Mouse (Mus musculus) forebrain, embryonic 10.5 days (tissue): ENCODE results near the gene Car15. TPM values are rescaled to one million over a fixed set of nuclear protein-coding genes. Genes with fewer than 3 reads are reported as not detected.

Experiments
- DNase-seq: peaks from one replicate; pipeline ENCODE4 v3.0.0-alpha.2; 2017; ENCODE audit warnings: low spot score; ENCODE audit errors: extremely low spot score
- H3K27ac ChIP-seq: fragments of 300-500 bp; sonication (generic); 2 replicates; pipeline ENCODE4 v1.5.1; 2016; ENCODE audit warnings: mild to moderate bottlenecking
- H3K27me3 ChIP-seq: fragments of 300-500 bp; sonication (generic); 2 replicates; pipeline ENCODE4 v1.6.1; 2016; ENCODE audit warnings: mild to moderate bottlenecking; ENCODE audit not compliant: poor library complexity, severe bottlenecking
- H3K36me3 ChIP-seq: fragments of 300-500 bp; sonication (generic); replicated peaks from 2 replicates; pipeline ENCODE4 v1.6.1; 2016; ENCODE audit warnings: mild to moderate bottlenecking, moderate library complexity
- H3K4me1 ChIP-seq: fragments of 300-500 bp; sonication (generic); 2 replicates; pipeline ENCODE4 v1.6.1; 2016
- H3K4me3 ChIP-seq: fragments of 300-500 bp; sonication (generic); 2 replicates; pipeline ENCODE4 v1.5.1; 2016; ENCODE audit warnings: mild to moderate bottlenecking, moderate library complexity
- H3K9me3 ChIP-seq: fragments of 300-500 bp; sonication (generic); 2 replicates; pipeline ENCODE4 v1.6.1; 2016; ENCODE audit warnings: mild to moderate bottlenecking, moderate library complexity
- WGBS: fragments of 180-500 bp; shearing (Covaris S2); methylation state at CpG from one replicate; pipeline ENCODE4 v1.1.7; 2016; 5-methylcytosine and 5-hydroxymethylcytosine counted together
- polyA plus RNA-seq: library from polyadenylated mRNA; unstranded; fragments of >200 nt; fragmentation: Nextera tagmentation; extraction: Ambion mirVana; gene quantifications from 2 replicates; pipeline ENCODE4 v1.2.1, GENCODE M21; 2016

Car15 gene
- polyA plus RNA-seq, 1 experiment from 2014 or later: 2.7 TPM

DNA sequence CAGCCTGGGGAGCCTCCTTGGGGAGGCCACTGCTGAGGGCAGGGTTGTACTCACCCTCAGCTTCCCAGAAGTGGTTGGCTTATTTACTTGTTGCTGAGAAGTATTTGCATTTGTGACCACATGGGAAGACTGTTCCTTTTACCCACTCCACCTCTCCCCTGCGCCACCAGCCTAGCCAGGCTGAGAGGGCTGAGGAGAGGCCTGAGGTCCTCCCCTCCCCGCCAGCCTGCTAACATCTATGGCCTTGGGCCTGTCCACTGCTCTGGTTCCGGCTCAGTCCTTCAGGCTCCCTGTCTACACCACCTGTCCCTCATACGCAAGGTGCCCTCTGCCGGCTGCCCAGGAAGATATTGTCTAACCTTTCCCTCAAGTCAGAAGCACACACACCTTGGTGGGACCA lies 42.5 kb downstream of the Car15 start:
- Histone ChIP-seq H3K27ac (no peak overlapping the region), H3K27me3 (peaks cover 68% of the 10 kb centered on the region), H3K4me3 (no peak overlapping the region), H3K36me3 (peaks cover 35% of the 10 kb centered on the region), H3K9me3 (no peaks in the 10 kb centered on the region), H3K4me1 (peaks cover 39% of the 10 kb centered on the region)
- 50% methylated on average over 5 of the region's 5 CpGs for WGBS
- DNase-seq: no peak

GRCm38 (mm10) chr16:17794047-17794446 lies 44.1 kb downstream of the Car15 start:
- Histone ChIP-seq H3K36me3 (peaks cover 51% of the 10 kb centered on the region), H3K27ac (no peak overlapping the region), H3K4me3 (no peak overlapping the region), H3K9me3 (no peaks in the 10 kb centered on the region), H3K27me3 (peaks cover 52% of the 10 kb centered on the region), H3K4me1 (peaks cover 32% of the 10 kb centered on the region)
- DNase-seq: no peak
- 87% methylated on average over 4 of the region's 4 CpGs for WGBS

DNA sequence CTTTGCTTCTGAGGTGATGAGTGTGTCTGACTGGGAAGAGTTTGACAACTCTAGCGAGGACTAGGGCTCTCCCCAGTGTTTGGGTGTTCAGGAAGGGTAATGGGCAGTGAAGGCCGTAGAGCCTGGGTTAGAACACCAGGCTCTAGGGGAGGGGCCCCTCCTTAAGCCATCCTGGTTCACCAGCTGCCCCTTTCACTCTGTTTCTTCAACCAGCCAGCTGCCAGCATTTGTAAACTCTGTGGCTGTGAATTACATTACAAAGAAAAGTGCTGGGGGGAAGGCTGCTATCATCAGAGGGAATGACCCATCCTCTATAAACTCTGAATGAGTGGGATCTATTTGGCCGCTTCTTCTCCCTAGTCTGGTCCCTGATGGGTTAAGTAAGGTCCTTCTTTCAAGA lies 45.4 kb downstream of the Car15 start:
- 77% methylated on average over 3 of the region's 3 CpGs for WGBS

DNA sequence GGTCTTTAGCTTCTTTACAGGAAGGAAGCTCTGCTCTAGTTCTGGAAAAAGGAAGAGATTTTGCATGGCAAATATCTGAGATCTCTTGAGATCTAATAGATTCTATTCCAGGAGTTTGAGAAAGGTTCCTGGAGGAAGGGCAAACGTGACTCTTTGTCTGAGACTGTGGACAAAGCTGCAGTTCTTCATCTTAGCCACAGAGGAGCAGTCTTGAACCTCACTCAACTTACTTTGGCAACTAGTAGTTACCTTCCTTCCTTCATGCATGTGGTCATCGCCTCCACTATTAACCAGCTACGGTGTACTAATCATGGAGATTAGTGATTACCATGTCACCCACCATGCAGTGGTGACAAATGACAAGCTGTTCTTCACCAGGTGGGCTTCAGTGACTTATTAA lies 52.8 kb downstream of the Car15 start:
- Histone ChIP-seq H3K27me3 (no peaks in the 10 kb centered on the region), H3K27ac (no peak overlapping the region), H3K4me3 (no peak overlapping the region), H3K36me3 (peaks cover 91% of the 10 kb centered on the region), H3K9me3 (no peaks in the 10 kb centered on the region), H3K4me1 (no peaks in the 10 kb centered on the region)
- WGBS: 62% methylated on average over 3 of the region's 3 CpGs
- DNase-seq: no peak

More for the DNA sequence above, 45.4 kb downstream of the Car15 start:
- H3K4me3 ChIP-seq: no peak overlapping the region
- DNase-seq: no peak
- peaks cover 64% of the 10 kb centered on the region for H3K36me3 ChIP-seq
- no peak overlapping the region for H3K27ac ChIP-seq
- no peaks in the 10 kb centered on the region for H3K9me3 ChIP-seq
- H3K4me1 ChIP-seq: peaks cover 20% of the 10 kb centered on the region
- H3K27me3 ChIP-seq: peaks cover 39% of the 10 kb centered on the region

Other genes with a start within 250 kb of the Car15 start
- gene Smpd4, start 219.0 kb downstream of the Car15 start, polyA plus RNA-seq: 65.6 and 66.6 TPM in 2 replicates
- 7.0 and 7.1 TPM in 2 replicates for gene Ccdc74a, start 191.9 kb downstream of the Car15 start, polyA plus RNA-seq
- gene Med15, start 105.5 kb downstream of the Car15 start, polyA plus RNA-seq: 47.4 and 47.5 TPM in 2 replicates
- gene Klhl22, start 78.7 kb downstream of the Car15 start, polyA plus RNA-seq: 55.4 and 59.1 TPM in 2 replicates
- 4.0 and 4.1 TPM in 2 replicates for gene Scarf2, start 41.1 kb downstream of the Car15 start, polyA plus RNA-seq
- gene B830017H08Rik, start 5.2 kb downstream of the Car15 start, polyA plus RNA-seq: not detected in 2 replicates
- gene Gm20518, start 53.3 kb upstream of the Car15 start, polyA plus RNA-seq: 0.23 and 0.29 TPM in 2 replicates
- gene Tssk1, start 55.9 kb upstream of the Car15 start, polyA plus RNA-seq: not detected in 2 replicates
- 104 and 106 TPM in 2 replicates for gene Dgcr2, start 60.2 kb upstream of the Car15 start, polyA plus RNA-seq
- gene Tssk2, start 60.3 kb upstream of the Car15 start, polyA plus RNA-seq: 0.36 TPM in 1 of 2 replicates, not detected in the other
- gene Ess2, start 73.0 kb upstream of the Car15 start, polyA plus RNA-seq: 55.2 and 56.2 TPM in 2 replicates
- 0.43 TPM in 1 of 2 replicates, not detected in the other for gene Gsc2, start 76.7 kb upstream of the Car15 start, polyA plus RNA-seq
- gene Slc25a1, start 89.9 kb upstream of the Car15 start, polyA plus RNA-seq: 97.4 and 99.1 TPM in 2 replicates
- not detected in 2 replicates for gene Vpreb2, start 142.1 kb upstream of the Car15 start, polyA plus RNA-seq
- 159 and 175 TPM in 2 replicates for gene Dgcr6, start 214.5 kb upstream of the Car15 start, polyA plus RNA-seq